Mouse (Mus musculus): Measurements from ENCODE around the gene Ankrd12. TPM values are rescaled to one million over a fixed set of nuclear protein-coding genes. Genes with fewer than 3 reads are reported as not detected.
"Not testable (repeated sequence)": the region's sequence is repeated elsewhere in the genome, so short reads cannot be mapped to it uniquely, and the experiment has no call there.

The Ankrd12 gene
- total RNA-seq, 2 experiments from 2014 or later, result 25.8 to 31.0 TPM

GRCm38 (mm10) chr17:65988151-65988820 is 88.6 kb downstream of the Ankrd12 start:
- no peak for DNase-seq (ENCODE audit: low spot score in 2 of 2)

DNA sequence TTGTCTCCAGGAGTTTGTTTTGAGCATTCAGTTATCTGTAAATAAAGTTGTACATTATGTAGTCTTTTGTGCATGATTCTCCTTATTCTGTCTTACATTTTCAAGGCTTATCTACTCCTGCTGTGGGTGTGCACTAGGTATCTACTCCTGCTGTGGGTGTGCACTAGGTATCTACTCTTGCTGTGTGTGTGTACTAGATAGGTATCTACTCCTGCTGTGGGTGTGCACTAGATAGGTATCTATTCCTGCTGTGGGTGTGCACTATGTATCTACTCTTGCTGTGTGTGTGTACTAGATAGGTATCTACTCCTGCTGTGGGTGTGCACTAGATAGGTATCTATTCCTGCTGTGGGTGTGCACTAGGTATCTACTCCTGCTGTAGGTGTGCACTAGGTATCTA is 100.2 kb downstream of the Ankrd12 start:
- DNase-seq (ENCODE audit: low spot score in 2 of 2), result not testable (repeated sequence)

GRCm38 (mm10) chr17:65967751-65968150 is 109.1 kb downstream of the Ankrd12 start:
- no peak for DNase-seq (ENCODE audit: low spot score in 2 of 2)

GRCm38 (mm10) chr17:65962263-65962662 is 114.6 kb downstream of the Ankrd12 start:
- no peak for DNase-seq (ENCODE audit: low spot score in 2 of 2)

GRCm38 (mm10) chr17:65961606-65962136 is 115.2 kb downstream of the Ankrd12 start:
- no peak for DNase-seq (ENCODE audit: low spot score in 2 of 2)

GRCm38 (mm10) chr17:65959011-65959410 is 117.9 kb downstream of the Ankrd12 start:
- DNase-seq (ENCODE audit: low spot score in 2 of 2), result no peak

DNA sequence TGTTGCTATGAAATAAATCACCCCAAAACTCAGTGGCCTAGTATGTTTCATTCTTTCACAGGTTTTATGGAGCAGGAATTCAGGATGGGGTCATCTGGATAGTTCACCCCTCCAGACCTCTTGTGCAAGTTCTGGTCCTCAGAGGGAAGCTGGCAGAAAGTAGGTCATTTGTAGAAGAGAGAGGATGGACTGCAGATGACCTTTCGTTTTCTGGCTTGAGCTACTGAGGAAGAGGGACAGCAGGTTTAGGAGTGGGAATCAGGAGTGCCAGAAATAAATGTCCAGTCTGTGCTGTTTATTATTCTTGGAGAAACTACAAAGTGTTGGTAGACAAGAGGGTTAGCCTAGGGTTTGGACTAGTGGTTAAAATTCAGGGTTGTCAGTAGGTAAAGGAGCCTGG is 118.5 kb downstream of the Ankrd12 start:
- DNase-seq (ENCODE audit: low spot score in 2 of 2), result no peak

DNA sequence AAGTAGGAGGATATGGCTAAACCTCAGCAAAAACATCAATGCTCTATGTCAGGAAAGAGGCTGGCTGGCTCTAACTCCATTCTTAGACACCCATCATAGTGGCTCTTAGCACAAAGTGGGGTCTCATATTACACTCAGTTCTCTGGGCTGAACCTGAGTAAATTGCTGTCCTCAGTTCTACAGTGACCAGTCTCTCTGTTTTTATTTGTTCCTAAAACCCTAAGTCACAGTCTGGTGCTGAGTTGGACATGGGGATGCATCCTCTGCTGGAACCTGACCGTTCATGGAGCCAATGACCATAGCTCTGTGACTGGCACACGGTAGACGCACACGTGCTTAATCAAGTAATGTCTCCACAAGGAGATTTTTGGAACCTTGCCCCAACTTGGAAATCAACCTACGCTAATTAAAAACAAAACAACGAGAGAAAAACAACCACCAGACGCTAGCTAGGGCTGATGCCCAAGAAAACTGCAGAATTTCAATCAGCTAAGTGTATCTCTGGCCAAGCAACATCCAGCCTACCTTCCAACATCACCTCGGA is 119.0 kb downstream of the Ankrd12 start:
- DNase-seq (ENCODE audit: low spot score in 2 of 2), result no peak

- DNase-seq (ENCODE audit: low spot score in 2 of 2), result peak in 1 of 2 experiments; percentile 16
These were observed 119.7 kb downstream of the Ankrd12 start for GRCm38 (mm10) chr17:65956993-65957781.

DNA sequence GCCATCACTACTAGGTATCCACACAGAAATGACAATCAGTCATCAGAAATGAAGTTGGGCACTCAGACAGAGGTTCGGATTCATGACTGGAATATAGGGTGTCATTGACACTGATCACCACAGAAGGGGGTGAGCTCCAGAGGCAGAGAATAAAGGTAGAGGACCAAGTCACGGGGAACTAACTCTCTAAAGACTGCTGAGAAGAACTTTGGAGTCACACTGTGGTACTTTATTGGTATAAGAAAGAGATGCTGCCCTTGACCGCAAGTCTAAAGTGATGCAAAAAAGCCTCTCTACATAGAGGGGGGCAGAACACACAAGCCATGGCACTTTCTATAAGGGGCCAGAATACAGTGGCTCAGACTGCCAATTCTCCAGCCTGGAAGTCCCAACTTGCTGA is 120.7 kb downstream of the Ankrd12 start:
- DNase-seq (ENCODE audit: low spot score in 2 of 2), result no peak

GRCm38 (mm10) chr17:65953959-65954358 is 122.9 kb downstream of the Ankrd12 start:
- DNase-seq (ENCODE audit: low spot score in 2 of 2), result no peak

DNA sequence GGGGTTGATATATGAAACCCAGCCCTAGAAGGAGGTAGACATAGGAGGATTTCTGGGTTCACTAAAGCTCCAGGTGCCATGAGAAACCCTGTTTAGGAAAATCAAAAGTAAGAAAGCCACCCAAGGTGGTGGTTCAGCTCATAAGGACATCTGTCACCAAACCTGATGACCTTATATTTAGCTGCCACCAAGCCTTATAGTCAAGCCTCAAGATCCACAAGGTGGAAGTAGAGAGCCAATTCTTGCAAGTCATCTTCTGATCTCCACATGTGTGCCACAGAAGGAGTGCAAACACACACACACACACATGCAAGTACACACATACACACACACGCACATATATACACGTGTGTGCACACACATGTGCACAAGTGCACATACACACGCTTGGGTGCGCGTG is 124.8 kb downstream of the Ankrd12 start:
- no peak for DNase-seq (ENCODE audit: low spot score in 2 of 2)

GRCm38 (mm10) chr17:65950622-65951404 is 126.1 kb downstream of the Ankrd12 start, which contains the start of gene Twsg1:
TSS of gene Twsg1 (minus strand) at chr17:65951226.
- DNase-seq (ENCODE audit: low spot score in 2 of 2), result peak; percentile 85 to 88

DNA sequence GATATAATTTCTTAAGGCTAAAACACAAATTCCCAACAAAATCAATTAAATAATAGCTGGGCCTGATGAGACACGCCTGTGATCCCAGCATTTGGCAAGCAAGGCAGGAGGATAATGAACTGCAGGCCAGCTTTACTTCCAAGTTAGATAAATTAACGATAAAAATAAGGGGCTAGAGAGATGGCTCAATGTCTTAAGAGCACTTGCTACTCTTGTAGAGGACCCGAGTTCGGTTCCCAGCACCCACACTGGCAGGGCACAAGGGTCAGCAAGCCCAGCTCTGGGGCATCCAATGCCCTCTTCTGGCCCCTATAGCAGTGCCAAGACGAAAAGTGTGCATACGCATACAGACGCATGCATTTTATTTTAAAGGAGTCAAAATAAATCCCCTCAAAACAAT is 126.7 kb downstream of the Ankrd12 start:
- DNase-seq (ENCODE audit: low spot score in 2 of 2), result no peak

GRCm38 (mm10) chr17:65947307-65947706 is 129.6 kb downstream of the Ankrd12 start:
- no peak for DNase-seq (ENCODE audit: low spot score in 2 of 2)

GRCm38 (mm10) chr17:65945420-65945819 is 131.5 kb downstream of the Ankrd12 start:
- DNase-seq (ENCODE audit: low spot score in 2 of 2), result no peak

GRCm38 (mm10) chr17:65942394-65942793 is 134.5 kb downstream of the Ankrd12 start:
- DNase-seq (ENCODE audit: low spot score in 2 of 2), result no peak

DNA sequence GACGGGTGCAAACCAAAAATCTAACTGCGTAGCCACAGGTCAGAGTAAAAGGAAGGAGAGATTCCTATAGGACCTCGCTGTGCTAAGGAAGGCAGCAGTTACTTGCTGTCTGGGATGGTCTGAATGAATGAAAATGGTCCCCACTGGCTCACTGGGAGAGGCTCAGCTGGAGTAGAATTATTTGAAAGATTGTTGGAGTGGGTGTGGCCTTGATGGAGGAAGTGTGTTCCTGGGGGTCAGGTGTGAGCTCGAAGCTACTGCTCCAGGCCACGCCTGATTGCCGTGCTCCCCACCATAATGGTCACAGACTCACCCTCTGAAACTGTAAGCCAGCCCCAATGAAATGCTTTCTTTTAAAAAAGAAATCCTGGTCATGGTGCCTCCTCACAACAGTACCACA is 135.6 kb downstream of the Ankrd12 start:
- DNase-seq (ENCODE audit: low spot score in 2 of 2), result no peak

DNA sequence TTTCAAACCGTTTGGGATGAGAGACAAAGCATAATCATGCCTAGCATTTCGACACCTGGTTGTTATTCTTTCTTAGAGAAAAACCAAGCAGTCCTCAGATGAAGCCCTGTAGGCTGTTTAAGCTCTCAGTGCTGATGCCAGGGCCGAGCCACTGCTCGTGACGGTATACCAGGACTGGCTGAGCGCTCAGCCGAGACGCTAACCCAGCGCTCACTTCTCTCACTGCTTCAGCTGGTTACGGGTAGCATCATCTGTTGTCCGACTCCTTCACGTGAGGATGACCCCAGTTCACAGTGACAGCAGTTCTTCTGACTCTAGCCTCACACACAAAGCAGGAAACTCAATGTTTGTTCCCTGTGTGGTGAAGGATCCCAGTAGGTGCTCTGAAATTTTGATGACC is 136.7 kb downstream of the Ankrd12 start:
- no peak for DNase-seq (ENCODE audit: low spot score in 2 of 2)

DNA sequence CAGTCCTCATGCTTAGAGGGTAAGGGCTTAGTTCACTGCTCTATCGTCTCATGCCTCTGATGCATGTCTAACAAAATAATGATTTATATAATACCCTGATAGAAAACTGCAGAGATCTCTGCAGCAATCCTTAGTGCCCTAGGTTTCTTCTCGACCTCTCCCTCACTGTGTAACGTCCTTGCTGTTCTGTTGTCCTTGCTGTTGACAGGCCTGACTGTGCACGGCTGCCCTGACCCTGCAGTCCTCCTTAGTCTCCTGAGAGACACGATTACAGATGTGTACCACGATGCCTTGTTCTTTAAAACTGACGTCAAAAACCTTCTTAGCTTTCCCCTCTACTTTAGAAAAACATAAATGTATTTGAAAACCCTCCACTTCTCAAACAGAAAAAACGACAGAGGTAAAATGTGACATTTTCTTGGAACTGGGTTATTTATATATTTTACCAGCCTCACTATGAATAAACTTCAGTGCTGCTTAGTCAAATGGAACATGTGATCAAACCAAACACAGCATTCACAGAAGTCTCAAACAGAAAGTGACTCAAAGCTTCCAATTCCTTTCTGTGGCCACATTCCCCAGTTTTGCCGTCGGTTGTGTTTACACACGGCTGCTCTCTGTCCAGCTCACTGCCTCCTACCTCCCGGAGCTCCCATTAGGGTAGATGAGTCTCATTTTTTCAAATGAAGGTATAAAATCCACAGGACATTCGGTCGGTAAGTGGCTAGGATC is 137.3 kb downstream of the Ankrd12 start:
- DNase-seq (ENCODE audit: low spot score in 2 of 2), result no peak

- no peak for DNase-seq (ENCODE audit: low spot score in 2 of 2)
These were observed 139.2 kb downstream of the Ankrd12 start for GRCm38 (mm10) chr17:65937671-65938070.

All from adrenal gland, postnatal 4 days (tissue).